Mouse (Mus musculus) liver, postnatal 0 days (tissue): ENCODE results near the gene Ms4a15.

ENCODE experiments used
- CTCF ChIP-seq: sonication (generic); IDR thresholded peaks from 2 replicates; pipeline ENCODE4 v1.5.1; 2016; ENCODE audit warnings: antibody characterized with exemption, low read depth
- EP300 ChIP-seq: IDR thresholded peaks from 2 replicates; pipeline ENCODE4 v1.6.1; 2016; ENCODE audit warnings: antibody characterized with exemption, low read depth, mild to moderate bottlenecking

GRCm38 (mm10) chr19:10930641-10931040 is 62.4 kb downstream of the Ms4a15 start:
- TF ChIP-seq EP300 (no peak), CTCF (no peak)
